In the genomic region with DNA sequence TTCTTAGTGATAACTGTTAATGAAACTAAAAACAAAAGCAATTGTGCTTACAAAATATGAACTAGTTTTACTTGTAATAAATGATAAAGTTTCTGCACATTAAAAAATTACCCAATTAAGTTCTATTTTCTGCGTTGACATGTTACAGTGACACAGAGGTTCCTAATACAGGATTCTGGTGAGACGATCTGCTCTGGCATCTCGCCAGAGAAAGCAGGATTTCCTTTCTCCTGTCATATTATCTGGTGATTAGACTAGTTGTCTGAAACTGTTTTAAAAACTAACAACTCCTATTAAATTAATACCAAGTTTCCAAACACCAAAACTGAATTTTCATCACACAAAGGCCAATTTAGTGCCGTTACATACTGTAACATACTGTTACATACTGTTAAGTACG, we compare ENCODE assay signal across 28 mouse cellular contexts. TPM values are rescaled to one million over a fixed set of nuclear protein-coding genes. Genes with fewer than 3 reads are reported as not detected.
A peak's percentile ranks its signal among the peaks of the same experiment; 100 is the strongest.
DNase-seq lines count a peak whose midpoint lies in the region; ATAC-seq and TF ChIP-seq lines count a peak whose summit lies in the region.
"Had no signal": no experiment of that assay in that cellular context is flagged by ENCODE, and none has a peak within 500 bp of the region (broad histone marks: within the 10 kb centered on the region; RNA-seq: fewer than 3 reads in every experiment).

No protein-coding gene starts in this region.

- no peak for TF ChIP-seq POLR2A in kidney, adult 2 months (IDR thresholded peaks at IDR 0.05; ENCODE audit: low read depth, low read length)

- H3K27me3 ChIP-seq in kidney, adult 2 months (replicated peaks; ENCODE audit: control insufficient read depth, insufficient read depth, low read length), result no peaks in the 10 kb centered on the region
- no peaks in the 10 kb centered on the region for H3K27me3 ChIP-seq in kidney, embryonic 15.5 days
- H3K27me3 ChIP-seq: embryonic facial prominence, embryonic 13.5 days; heart, embryonic 15.5 days; limb, embryonic 15.5 days; liver, embryonic 13.5 days; neural tube, embryonic 13.5 days had no signal

- no peaks in the 10 kb centered on the region for H3K9me3 ChIP-seq in kidney, embryonic 15.5 days (replicated peaks)
- H3K9me3 ChIP-seq: embryonic facial prominence, embryonic 13.5 days; forebrain, embryonic 10.5 days; heart, embryonic 15.5 days; limb, embryonic 10.5 days; limb, embryonic 15.5 days; liver, embryonic 13.5 days; neural tube, embryonic 13.5 days had no signal

- H3K9ac ChIP-seq in kidney, embryonic 15.5 days, result no peak overlapping the region
- H3K9ac ChIP-seq: embryonic facial prominence, embryonic 13.5 days; forebrain, postnatal 0 days; heart, embryonic 15.5 days; hindbrain, embryonic 14.5 days; limb, embryonic 15.5 days; liver, embryonic 13.5 days; neural tube, embryonic 13.5 days had no signal

- peak; percentile 20 to 32 for DNase-seq in cerebellum, postnatal 10 days
- DNase-seq in cerebellum, adult 9-10 months, result no peak
- peak; percentile 12 for DNase-seq in kidney, adult 2 months
- peak; percentile 4 to 11 for DNase-seq in kidney, postnatal 4 days
- no peak for DNase-seq in kidney, adult 8-10 months
- DNase-seq in 416B (ENCODE audit: low read depth), result peak; percentile 61
- no peak for DNase-seq in left cerebral cortex, adult 8-10 months (ENCODE audit: low spot score in 2 of 2)
- DNase-seq: cerebellum, adult 11 months; cerebellum, adult 9-11 months; forebrain, postnatal 0 days; gastrocnemius, postnatal 14 days; liver, embryonic 13.5 days; lung, adult 18-20 months; lung, postnatal 10 days; right cerebral cortex, postnatal 4 days; thymus, adult 18-20 months; thymus, postnatal 25 days had no signal

- 74% methylated on average over 5 of the region's 5 CpGs for WGBS in kidney, adult 2 months
- WGBS in kidney, embryonic 15.5 days, result 77% methylated on average over 5 of the region's 5 CpGs

- no peak overlapping the region for H3K4me3 ChIP-seq in kidney, adult 2 months (ENCODE audit: insufficient read depth, low read depth, low read length)
- no peak overlapping the region for H3K4me3 ChIP-seq in kidney, embryonic 15.5 days (replicated peaks)
- H3K4me3 ChIP-seq: embryonic facial prominence, embryonic 13.5 days; forebrain, embryonic 10.5 days; heart, embryonic 15.5 days; limb, embryonic 10.5 days; limb, embryonic 15.5 days; liver, embryonic 13.5 days; neural tube, embryonic 13.5 days had no signal

- H3K4me1 ChIP-seq in kidney, adult 2 months (ENCODE audit: control insufficient read depth, insufficient read depth, low read length), result no peaks in the 10 kb centered on the region
- no peaks in the 10 kb centered on the region for H3K4me1 ChIP-seq in kidney, embryonic 15.5 days
- H3K4me1 ChIP-seq: embryonic facial prominence, embryonic 13.5 days; forebrain, embryonic 10.5 days; heart, embryonic 15.5 days; limb, embryonic 10.5 days; limb, embryonic 15.5 days; liver, embryonic 13.5 days; neural tube, embryonic 13.5 days had no signal

- TF ChIP-seq CTCF in kidney, adult 2 months (conservative IDR thresholded peaks at IDR 0.05; ENCODE audit: insufficient read depth, insufficient read length, low read depth, low read length), result no peak

- no peak overlapping the region for H3K4me2 ChIP-seq in kidney, embryonic 15.5 days
- H3K4me2 ChIP-seq: embryonic facial prominence, embryonic 13.5 days; heart, embryonic 15.5 days; hindbrain, embryonic 14.5 days; limb, embryonic 15.5 days; liver, embryonic 13.5 days; neural tube, embryonic 13.5 days had no signal

- no peak overlapping the region for H3K27ac ChIP-seq in kidney, adult 2 months (ENCODE audit: insufficient read depth, low read depth, low read length)
- no peak overlapping the region for H3K27ac ChIP-seq in kidney, embryonic 15.5 days
- H3K27ac ChIP-seq: embryonic facial prominence, embryonic 13.5 days; forebrain, embryonic 10.5 days; heart, embryonic 15.5 days; hindbrain, embryonic 14.5 days; limb, embryonic 10.5 days; limb, embryonic 15.5 days; liver, embryonic 13.5 days; neural tube, embryonic 13.5 days; stomach, postnatal 0 days had no signal

- peaks cover 5% of the 10 kb centered on the region; the same call in 1 of the 2 replicates for H3K36me3 ChIP-seq in kidney, adult 2 months (ENCODE audit: control insufficient read depth, insufficient read depth, low read length)
- H3K36me3 ChIP-seq in kidney, embryonic 15.5 days, result peaks cover 36% of the 10 kb centered on the region

- ATAC-seq in kidney, embryonic 15.5 days (replicated peaks; ENCODE audit: low FRiP score), result no peak
- ATAC-seq: CD4-positive, CD25-positive, alpha-beta regulatory T cell, adult 4 months; forebrain, postnatal 0 days; intestine, postnatal 0 days had no signal

RNA-seq across cellular contexts. Expression of gene Impad1, which starts 27.3 kb away (rescaled TPM):
- 9.5 and 12.6 TPM in 2 replicates for polyA plus RNA-seq in kidney, adult 2 months (2012; rRNA removed)
- 38.7 and 39.9 TPM in 2 replicates for polyA plus RNA-seq in kidney, embryonic 15.5 days (2015; fragmentation: Nextera tagmentation; extraction: Ambion mirVana)
- total RNA-seq in left cerebral cortex, adult 8-10 months (2022), result 10 to 100 TPM; 62.6 to 69.0 (median 65.7) TPM

Comparison
In these comparisons a context has a peak if more than half of its experiments do, and no peak if none do; other contexts are left out.
1. DNase-seq: peak in cerebellum, postnatal 10 days (2 of 2), kidney, adult 2 months (single experiment), kidney, postnatal 4 days (2 of 2) and 416B (single experiment); none in cerebellum, adult 9-10 months (single experiment), kidney, adult 8-10 months (0 of 2) and left cerebral cortex, adult 8-10 months (0 of 2).